Mouse (Mus musculus): ENCODE results near the gene Mdm2. TPM values are rescaled to one million over a fixed set of nuclear protein-coding genes. Genes with fewer than 3 reads are reported as not detected.

Mdm2 gene
- polyA plus RNA-seq, 1 experiment from 2014 or later, result 57.9 TPM

DNA sequence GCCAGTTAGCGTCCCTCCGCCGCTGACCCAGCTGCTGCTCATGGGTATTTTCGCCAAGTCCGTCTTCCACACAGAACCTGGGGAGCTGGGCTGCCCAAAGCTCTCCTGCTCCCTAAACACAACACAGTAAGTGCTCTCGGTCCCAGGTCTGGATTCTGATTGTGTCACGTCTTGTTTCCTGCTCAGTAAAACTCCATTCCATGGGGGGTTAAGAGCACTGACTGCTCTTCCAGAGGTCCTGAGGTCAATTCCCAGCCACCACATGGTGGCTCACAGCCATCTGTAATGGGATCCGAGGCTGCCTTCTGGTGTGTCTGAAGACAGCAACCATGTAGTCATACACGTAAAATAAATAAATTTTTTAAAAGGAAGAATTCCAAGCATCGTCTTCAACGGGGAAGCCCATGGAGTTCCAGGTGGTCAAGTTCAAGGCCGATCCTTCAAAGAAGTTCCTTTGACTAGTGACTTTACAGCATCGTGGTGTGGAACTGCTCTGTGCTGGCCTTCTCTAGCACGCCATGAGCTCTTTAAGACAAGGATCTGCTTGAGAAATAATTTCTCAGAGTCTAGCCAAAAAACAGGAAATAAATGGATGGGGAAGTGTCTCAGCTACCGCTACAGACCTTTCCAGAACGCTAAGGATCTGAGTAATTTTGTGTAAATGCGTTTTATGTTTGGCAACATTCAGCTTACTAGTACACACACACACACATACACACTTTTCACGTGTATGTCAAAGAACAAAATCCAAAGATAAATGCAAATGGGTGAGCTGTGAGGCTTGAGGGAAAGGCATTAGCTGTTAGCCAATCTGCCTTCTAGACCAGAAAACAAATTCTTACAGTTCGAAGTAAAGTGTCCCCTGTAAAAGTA lies 26.0 kb downstream of the Mdm2 start:
- Histone ChIP-seq H3K27ac (ENCODE audit: low read depth, low read length) (no peak overlapping the region), H3K4me3 (ENCODE audit: low read depth, low read length) (no peak overlapping the region), H3K4me1 (ENCODE audit: control insufficient read depth, insufficient read depth, low read length) (no peaks in the 10 kb centered on the region), H3K4me2 (ENCODE audit: low read depth, low read length) (no peak overlapping the region), H3K9me3 (ENCODE audit: control insufficient read depth, low read length) (no peaks in the 10 kb centered on the region), H3K36me3 (ENCODE audit: control insufficient read depth, insufficient read depth, low read length) (peaks cover 11% of the 10 kb centered on the region), H3K27me3 (ENCODE audit: control insufficient read depth, insufficient read depth, low read length) (no peaks in the 10 kb centered on the region), H3K9ac (replicated peaks; ENCODE audit: low read depth, low read length) (no peak overlapping the region)
- no peak for ATAC-seq (ENCODE audit: low read depth)
- 90% methylated on average over 19 of the region's 19 CpGs for WGBS

DNA sequence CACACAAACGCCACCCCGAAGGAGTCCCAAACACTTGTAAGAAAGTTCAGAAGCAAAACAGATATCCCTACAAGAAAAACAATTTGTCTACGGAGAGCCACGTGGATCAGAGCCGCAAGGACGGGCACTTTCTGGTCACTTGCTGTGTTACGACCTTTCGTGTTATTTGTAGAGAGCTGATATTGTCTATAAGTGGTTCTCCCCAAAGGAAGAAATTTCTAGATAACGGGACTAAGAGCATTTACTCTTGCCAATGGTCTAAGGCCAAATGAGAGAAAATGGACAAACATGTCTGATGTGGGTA lies 26.9 kb downstream of the Mdm2 start:
- H3K9ac ChIP-seq (replicated peaks; ENCODE audit: low read depth, low read length), result no peak overlapping the region
- H3K27me3 ChIP-seq (ENCODE audit: control insufficient read depth, insufficient read depth, low read length), result no peaks in the 10 kb centered on the region
- H3K36me3 ChIP-seq (ENCODE audit: control insufficient read depth, insufficient read depth, low read length), result peaks cover 3% of the 10 kb centered on the region
- no peak overlapping the region for H3K27ac ChIP-seq (ENCODE audit: low read depth, low read length)
- ATAC-seq (ENCODE audit: low read depth), result no peak
- WGBS, result 90% methylated on average over 9 of the region's 9 CpGs
- H3K4me1 ChIP-seq (ENCODE audit: control insufficient read depth, insufficient read depth, low read length), result no peaks in the 10 kb centered on the region
- H3K4me3 ChIP-seq (ENCODE audit: low read depth, low read length), result no peak overlapping the region
- no peaks in the 10 kb centered on the region for H3K9me3 ChIP-seq (ENCODE audit: control insufficient read depth, low read length)
- no peak overlapping the region for H3K4me2 ChIP-seq (ENCODE audit: low read depth, low read length)

DNA sequence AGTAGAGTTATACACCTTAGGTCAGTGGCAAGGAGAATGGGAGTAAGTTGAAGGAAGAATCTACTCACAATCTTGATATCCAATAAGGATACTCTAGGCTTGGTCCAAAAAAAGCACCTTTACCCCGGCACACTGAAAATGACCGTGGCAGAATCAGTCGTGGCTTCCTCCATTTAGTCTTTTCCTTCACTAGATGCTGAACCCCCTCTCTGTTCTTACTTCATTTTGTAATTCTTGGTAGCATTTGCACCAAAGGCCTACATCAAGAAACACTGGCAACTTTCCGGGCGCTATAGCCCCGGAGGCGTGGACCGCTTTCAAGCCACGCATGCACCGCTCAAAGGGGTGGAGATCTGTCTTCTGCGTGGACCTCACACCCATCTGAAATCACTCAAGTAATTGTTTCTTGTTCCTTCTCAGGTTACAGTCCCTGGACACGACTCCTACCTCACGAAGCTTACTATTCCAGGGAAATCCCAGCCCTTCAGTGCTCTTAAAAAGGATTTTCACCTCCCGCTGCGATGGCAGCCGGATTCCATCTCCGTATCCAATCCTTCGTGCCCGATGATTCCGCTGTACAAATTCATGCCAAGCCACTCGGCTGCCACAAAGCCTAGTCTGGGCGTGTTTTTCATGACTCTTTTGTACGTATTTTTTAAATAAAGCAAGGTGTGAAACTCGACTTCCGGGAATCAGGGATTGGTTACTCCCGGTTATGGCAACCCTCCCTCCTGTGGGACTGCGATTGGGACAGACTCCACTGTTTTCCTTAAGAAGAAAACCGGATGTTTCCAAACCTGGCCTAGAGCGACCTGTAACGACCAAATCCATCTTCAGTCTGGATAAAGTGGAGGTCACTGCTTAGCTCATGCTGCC lies 27.5 kb downstream of the Mdm2 start:
- H3K4me2 ChIP-seq (ENCODE audit: low read depth, low read length), result no peak overlapping the region
- no peak for ATAC-seq (ENCODE audit: low read depth)
- H3K27ac ChIP-seq (ENCODE audit: low read depth, low read length), result no peak overlapping the region
- no peak overlapping the region for H3K4me3 ChIP-seq (ENCODE audit: low read depth, low read length)
- H3K36me3 ChIP-seq (ENCODE audit: control insufficient read depth, insufficient read depth, low read length), result no peaks in the 10 kb centered on the region
- H3K4me1 ChIP-seq (ENCODE audit: control insufficient read depth, insufficient read depth, low read length), result no peaks in the 10 kb centered on the region
- 88% methylated on average over 30 of the region's 30 CpGs for WGBS
- no peak overlapping the region for H3K9ac ChIP-seq (replicated peaks; ENCODE audit: low read depth, low read length)
- no peaks in the 10 kb centered on the region for H3K9me3 ChIP-seq (ENCODE audit: control insufficient read depth, low read length)
- H3K27me3 ChIP-seq (ENCODE audit: control insufficient read depth, insufficient read depth, low read length), result no peaks in the 10 kb centered on the region

- H3K4me3 ChIP-seq (ENCODE audit: low read depth, low read length), result no peak overlapping the region
- no peak overlapping the region for H3K27ac ChIP-seq (ENCODE audit: low read depth, low read length)
- no peak for ATAC-seq (ENCODE audit: low read depth)
- no peaks in the 10 kb centered on the region for H3K9me3 ChIP-seq (ENCODE audit: control insufficient read depth, low read length)
- H3K27me3 ChIP-seq (ENCODE audit: control insufficient read depth, insufficient read depth, low read length), result no peaks in the 10 kb centered on the region
- no peaks in the 10 kb centered on the region for H3K4me1 ChIP-seq (ENCODE audit: control insufficient read depth, insufficient read depth, low read length)
- H3K36me3 ChIP-seq (ENCODE audit: control insufficient read depth, insufficient read depth, low read length), result no peaks in the 10 kb centered on the region
- no peak overlapping the region for H3K9ac ChIP-seq (replicated peaks; ENCODE audit: low read depth, low read length)
- no peak overlapping the region for H3K4me2 ChIP-seq (ENCODE audit: low read depth, low read length)
- WGBS, result 71% methylated on average over 14 of the region's 14 CpGs
These were observed 28.3 kb downstream of the Mdm2 start for GRCm38 (mm10) chr10:117681999-117682857.

GRCm38 (mm10) chr10:117681543-117681942 lies 29.0 kb downstream of the Mdm2 start:
- Histone ChIP-seq H3K4me2 (ENCODE audit: low read depth, low read length) (no peak overlapping the region), H3K36me3 (ENCODE audit: control insufficient read depth, insufficient read depth, low read length) (no peaks in the 10 kb centered on the region), H3K9me3 (ENCODE audit: control insufficient read depth, low read length) (no peaks in the 10 kb centered on the region), H3K9ac (replicated peaks; ENCODE audit: low read depth, low read length) (no peak overlapping the region), H3K27ac (ENCODE audit: low read depth, low read length) (no peak overlapping the region), H3K4me3 (ENCODE audit: low read depth, low read length) (no peak overlapping the region), H3K27me3 (ENCODE audit: control insufficient read depth, insufficient read depth, low read length) (no peaks in the 10 kb centered on the region), H3K4me1 (ENCODE audit: control insufficient read depth, insufficient read depth, low read length) (no peaks in the 10 kb centered on the region)
- WGBS, result 97% methylated on average over 3 of the region's 3 CpGs
- no peak for ATAC-seq (ENCODE audit: low read depth)

DNA sequence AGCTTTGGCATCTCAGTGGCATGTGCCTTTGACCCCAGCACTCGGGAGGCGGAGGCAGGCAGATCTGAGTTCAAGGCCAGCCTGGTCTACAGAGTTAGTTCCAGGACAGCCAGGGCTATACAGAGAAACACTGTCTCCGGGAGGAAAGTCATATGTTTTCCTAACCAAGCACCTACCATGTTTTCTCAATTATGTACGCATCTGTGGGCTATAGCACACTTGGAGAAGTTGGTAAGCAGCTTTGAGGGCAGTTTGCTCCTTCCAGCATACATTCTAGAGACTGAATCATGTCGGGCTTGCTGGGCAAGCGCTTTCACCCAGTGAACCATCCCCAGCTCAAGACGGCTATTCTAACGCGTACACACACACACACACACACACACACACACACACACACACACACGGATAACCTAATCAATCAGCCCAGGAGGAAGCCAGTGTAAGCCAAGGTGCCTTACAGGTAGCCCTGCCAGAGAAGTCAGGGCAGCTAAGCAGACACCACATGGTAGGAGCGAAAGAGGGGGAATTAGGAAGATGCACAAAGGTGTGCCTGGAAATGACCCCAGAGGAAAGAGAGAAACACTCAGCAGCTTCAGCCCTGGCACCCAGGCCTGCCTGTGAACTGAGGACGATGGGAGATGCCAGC lies 29.6 kb downstream of the Mdm2 start:
- no peaks in the 10 kb centered on the region for H3K27me3 ChIP-seq (ENCODE audit: control insufficient read depth, insufficient read depth, low read length)
- no peaks in the 10 kb centered on the region for H3K36me3 ChIP-seq (ENCODE audit: control insufficient read depth, insufficient read depth, low read length)
- no peak overlapping the region for H3K27ac ChIP-seq (ENCODE audit: low read depth, low read length)
- no peak overlapping the region for H3K4me3 ChIP-seq (ENCODE audit: low read depth, low read length)
- WGBS, result 91% methylated on average over 12 of the region's 12 CpGs
- no peaks in the 10 kb centered on the region for H3K9me3 ChIP-seq (ENCODE audit: control insufficient read depth, low read length)
- H3K4me2 ChIP-seq (ENCODE audit: low read depth, low read length), result no peak overlapping the region
- ATAC-seq (ENCODE audit: low read depth), result no peak
- no peaks in the 10 kb centered on the region for H3K4me1 ChIP-seq (ENCODE audit: control insufficient read depth, insufficient read depth, low read length)
- no peak overlapping the region for H3K9ac ChIP-seq (replicated peaks; ENCODE audit: low read depth, low read length)

DNA sequence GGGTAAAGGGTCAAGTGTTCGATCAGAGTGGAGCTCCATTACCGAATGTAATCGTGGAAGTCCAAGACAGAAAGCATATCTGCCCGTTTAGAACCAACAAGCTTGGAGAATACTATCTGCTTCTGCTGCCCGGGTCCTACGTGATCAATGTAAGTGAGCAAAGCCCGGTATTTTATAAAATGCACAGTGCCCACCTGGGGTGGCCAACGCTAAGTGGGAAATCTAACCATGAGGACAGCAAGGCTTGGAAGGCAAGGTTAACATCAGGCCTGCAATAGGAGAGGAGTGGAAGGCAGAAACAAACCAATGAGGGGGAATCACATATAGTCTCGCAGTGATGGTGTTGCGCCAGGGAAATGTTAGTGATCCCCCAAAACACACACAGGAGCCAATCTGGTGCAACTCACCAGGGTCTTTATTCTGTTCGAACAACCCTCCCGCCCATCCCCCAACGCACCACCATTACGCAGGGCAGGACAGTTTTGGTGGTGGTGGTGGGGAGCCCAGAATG lies 30.5 kb downstream of the Mdm2 start:
- H3K27me3 ChIP-seq (ENCODE audit: control insufficient read depth, insufficient read depth, low read length), result no peaks in the 10 kb centered on the region
- no peak for ATAC-seq (ENCODE audit: low read depth)
- 91% methylated on average over 14 of the region's 14 CpGs for WGBS
- H3K4me1 ChIP-seq (ENCODE audit: control insufficient read depth, insufficient read depth, low read length), result no peaks in the 10 kb centered on the region
- no peaks in the 10 kb centered on the region for H3K36me3 ChIP-seq (ENCODE audit: control insufficient read depth, insufficient read depth, low read length)
- no peak overlapping the region for H3K4me2 ChIP-seq (ENCODE audit: low read depth, low read length)
- no peaks in the 10 kb centered on the region for H3K9me3 ChIP-seq (ENCODE audit: control insufficient read depth, low read length)
- H3K27ac ChIP-seq (ENCODE audit: low read depth, low read length), result no peak overlapping the region
- H3K4me3 ChIP-seq (ENCODE audit: low read depth, low read length), result no peak overlapping the region
- no peak overlapping the region for H3K9ac ChIP-seq (replicated peaks; ENCODE audit: low read depth, low read length)

DNA sequence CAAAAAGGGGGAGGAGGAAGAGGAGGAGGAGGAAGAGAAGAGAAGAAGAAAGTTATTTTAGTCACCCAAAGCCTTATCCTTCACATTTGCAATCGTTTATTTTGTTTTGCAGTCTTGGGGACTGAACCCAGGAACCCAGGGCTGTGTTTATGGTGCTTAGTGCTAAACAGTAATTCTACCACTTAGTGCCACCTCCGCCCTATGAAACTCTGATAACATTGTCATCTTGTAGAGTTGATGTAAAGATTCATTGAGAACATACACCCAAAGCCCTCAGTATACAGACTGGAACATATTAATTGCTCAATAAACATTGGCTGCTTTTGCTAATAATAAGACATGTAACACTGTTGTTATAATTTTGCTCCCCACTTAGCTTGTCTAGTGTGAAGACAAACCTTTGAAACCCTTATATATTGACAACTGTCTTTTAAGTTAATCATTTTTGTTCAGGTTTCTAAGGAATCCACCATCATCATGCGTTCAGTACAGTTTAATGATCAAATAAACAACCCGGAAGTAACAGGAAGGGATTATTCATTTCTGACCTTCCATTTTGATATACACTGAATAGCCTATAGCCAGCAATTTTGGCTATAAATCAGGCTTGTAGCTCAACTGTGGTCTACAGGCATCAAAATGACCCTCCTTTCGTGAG lies 31.4 kb downstream of the Mdm2 start:
- H3K9me3 ChIP-seq (ENCODE audit: control insufficient read depth, low read length), result no peaks in the 10 kb centered on the region
- no peak overlapping the region for H3K9ac ChIP-seq (replicated peaks; ENCODE audit: low read depth, low read length)
- no peaks in the 10 kb centered on the region for H3K36me3 ChIP-seq (ENCODE audit: control insufficient read depth, insufficient read depth, low read length)
- ATAC-seq (ENCODE audit: low read depth), result no peak
- no peak overlapping the region for H3K4me2 ChIP-seq (ENCODE audit: low read depth, low read length)
- H3K27ac ChIP-seq (ENCODE audit: low read depth, low read length), result no peak overlapping the region
- WGBS, result 88% methylated on average over 5 of the region's 5 CpGs
- H3K4me1 ChIP-seq (ENCODE audit: control insufficient read depth, insufficient read depth, low read length), result no peaks in the 10 kb centered on the region
- no peaks in the 10 kb centered on the region for H3K27me3 ChIP-seq (ENCODE audit: control insufficient read depth, insufficient read depth, low read length)
- H3K4me3 ChIP-seq (ENCODE audit: low read depth, low read length), result no peak overlapping the region

All from neural tube, embryonic 14.5 days (tissue).